Mouse (Mus musculus) thymus, postnatal 0 days (tissue): ENCODE results near the gene H2al1k. TPM values are rescaled to one million over a fixed set of nuclear protein-coding genes. Genes with fewer than 3 reads are reported as not detected.
"Not testable (repeated sequence)": the region's sequence is repeated elsewhere in the genome, so short reads cannot be mapped to it uniquely, and the experiment has no call there.

Source experiments
- DNase-seq: peaks from one replicate; pipeline ENCODE4 v3.0.0-alpha.2; 2015; ENCODE audit warnings: low spot score
- polyA plus RNA-seq: library from polyadenylated mRNA; unstranded; fragments of >200 nt; fragmentation: Nextera tagmentation; extraction: Ambion mirVana; gene quantifications from 2 replicates; pipeline ENCODE4 v1.2.1, GENCODE M21; 2015

The H2al1k gene
- polyA plus RNA-seq, result not detected in 2 replicates

- not testable (repeated sequence) for DNase-seq
These were observed at the start of gene H2al1k for GRCm38 (mm10) chrX:9350327-9350726. Gene H2al1k (plus strand): TSS chrX:9350627.

- no peak for DNase-seq
These were observed 47.6 kb upstream of the H2al1k start for GRCm38 (mm10) chrX:9302791-9303190.

GRCm38 (mm10) chrX:9303455-9303854 lies 47.0 kb upstream of the H2al1k start:
- no peak for DNase-seq

- DNase-seq, result not testable (repeated sequence)
These were observed 34.0 kb upstream of the H2al1k start for GRCm38 (mm10) chrX:9316457-9316856.

GRCm38 (mm10) chrX:9327954-9328353 lies 22.5 kb upstream of the H2al1k start:
- DNase-seq, result not testable (repeated sequence)

GRCm38 (mm10) chrX:9332366-9332962 lies 18.0 kb upstream of the H2al1k start:
- not testable (repeated sequence) for DNase-seq

- not testable (repeated sequence) for DNase-seq
These were observed 17.4 kb upstream of the H2al1k start for GRCm38 (mm10) chrX:9333035-9333434.

GRCm38 (mm10) chrX:9334996-9335395 lies 15.4 kb upstream of the H2al1k start:
- not testable (repeated sequence) for DNase-seq

- not testable (repeated sequence) for DNase-seq
These were observed 23.6 kb downstream of the H2al1k start for GRCm38 (mm10) chrX:9374012-9374411.

- not testable (repeated sequence) for DNase-seq
These were observed 25.5 kb downstream of the H2al1k start for GRCm38 (mm10) chrX:9375927-9376326.

Other genes starting within 250 kb of the H2al1k start
- gene 4930402K13Rik, start 246.1 kb upstream of the H2al1k start, polyA plus RNA-seq, result not detected in 2 replicates
- gene Lancl3, start 150.7 kb upstream of the H2al1k start, polyA plus RNA-seq, result 0.37 and 0.88 TPM in 2 replicates
- not detected in 2 replicates for gene Gm14862, start 93.7 kb upstream of the H2al1k start, polyA plus RNA-seq
- 0.69 and 0.78 TPM in 2 replicates for gene Xk, start 77.9 kb upstream of the H2al1k start, polyA plus RNA-seq
- not detected in 2 replicates for gene H2al1m, start 66.9 kb upstream of the H2al1k start, polyA plus RNA-seq
- 3.5 and 4.3 TPM in 2 replicates for gene Cybb, start 137.1 kb downstream of the H2al1k start, polyA plus RNA-seq
- gene H2al1o, start 221.8 kb downstream of the H2al1k start, polyA plus RNA-seq, result not detected in 2 replicates